Mouse (Mus musculus) ES-E14 (cell line): ENCODE results near the gene Lgr5. TPM values are rescaled to one million over a fixed set of nuclear protein-coding genes. Genes with fewer than 3 reads are reported as not detected.

ENCODE experiments used
- DNase-seq: peaks from one replicate; pipeline ENCODE4 v3.0.0-alpha.2; 2013; ENCODE audit warnings: low read depth, low spot score
- H3K27ac ChIP-seq: 2 replicates; pipeline ENCODE4 v1.5.1; 2012; ENCODE audit warnings: low read depth, mild to moderate bottlenecking, low read length, moderate library complexity, mixed read lengths; ENCODE audit not compliant: poor library complexity, insufficient read depth, severe bottlenecking
- H3K36me3 ChIP-seq: 2 replicates; pipeline ENCODE4 v1.6.1; 2012; ENCODE audit warnings: mild to moderate bottlenecking, low read length, moderate library complexity, mixed read lengths; ENCODE audit not compliant: control insufficient read depth, poor library complexity, insufficient read depth, severe bottlenecking
- H3K4me1 ChIP-seq, 2 experiments: fragments of 150-350 bp in 1 of 2; sonication (generic) in 1 of 2; 2 replicates each; pipeline ENCODE4 v1.6.1; 2012; ENCODE audit warnings: low read length in 2 of 2, mild to moderate bottlenecking in 1 of 2, mixed read lengths in 1 of 2; ENCODE audit not compliant: control insufficient read depth in 2 of 2, insufficient read depth in 2 of 2, poor library complexity in 1 of 2
- H3K4me3 ChIP-seq, 2 experiments: fragments of 150-350 bp in 1 of 2; sonication (generic) in 1 of 2; 2 replicates each; pipeline ENCODE4 v1.5.1; 2012; ENCODE audit warnings: low read length in 2 of 2, low read depth in 1 of 2, mild to moderate bottlenecking in 1 of 2, mixed read lengths in 1 of 2; ENCODE audit not compliant: insufficient read depth in 1 of 2, poor library complexity in 1 of 2, severe bottlenecking in 1 of 2
- H3K9ac ChIP-seq: 2 replicates; pipeline ENCODE4 v1.6.1; 2012; ENCODE audit warnings: low read depth, mild to moderate bottlenecking, low read length, mixed read lengths; ENCODE audit not compliant: poor library complexity, insufficient read depth, severe bottlenecking
- H3K9me3 ChIP-seq: fragments of 150-350 bp; sonication (generic); 2 replicates; pipeline ENCODE4 v1.6.1; 2012; ENCODE audit warnings: low read depth, mild to moderate bottlenecking, low read length; ENCODE audit not compliant: control insufficient read depth, insufficient read depth
- CHD2 ChIP-seq: IDR thresholded peaks from 2 replicates; pipeline ENCODE4 v1.6.1; 2014; ENCODE audit warnings: mild to moderate bottlenecking, low read depth, low read length, inconsistent platforms
- HCFC1 ChIP-seq: IDR thresholded peaks from 2 replicates; pipeline ENCODE4 v1.6.1; 2012; ENCODE audit warnings: low read length, inconsistent platforms, borderline replicate concordance; ENCODE audit not compliant: insufficient read depth
- MAFK ChIP-seq: IDR thresholded peaks from 2 replicates; pipeline ENCODE4 v1.6.1; 2014; ENCODE audit warnings: mild to moderate bottlenecking, low read depth, low read length, inconsistent platforms; ENCODE audit not compliant: insufficient read depth
- ZC3H11A ChIP-seq: IDR thresholded peaks from 2 replicates; pipeline ENCODE4 v1.6.1; 2012; ENCODE audit warnings: low read depth, mild to moderate bottlenecking, inconsistent platforms, low read length, borderline replicate concordance
- ZNF384 ChIP-seq: IDR thresholded peaks from 2 replicates; pipeline ENCODE4 v1.6.1; 2012; ENCODE audit warnings: low read depth, low read length, inconsistent platforms
- in situ Hi-C, 2 experiments: fragments of 600-800 bp; cut with MboI; formaldehyde crosslinking; loops; one replicate each; pipeline ENCODE4 v1.15.1; 2025; ENCODE audit warnings: low sequenced_read_pairs in 2 of 2, inconsistent platforms in 1 of 2; ENCODE audit not compliant: unreplicated experiment in 2 of 2
- total RNA-seq: library from RNA; depleted of rRNA; stranded (reverse); fragments of 300-350 nt; gene quantifications from 2 replicates; pipeline ENCODE4 v1.2.3, GENCODE M21; 2012

The Lgr5 gene
- total RNA-seq, 1 experiment: 0.22 TPM

- in situ Hi-C loops: no loop called here
- H3K36me3 ChIP-seq: no peaks in the 10 kb centered on the region
- TF ChIP-seq MAFK (no peak), CHD2 (no peak), ZNF384 (no peak), HCFC1 (no peak), ZC3H11A (no peak)
Measured at GRCm38 (mm10) chr10:115593651-115594050, 6.1 kb upstream of the Lgr5 start.

GRCm38 (mm10) chr10:115593221-115593620, 5.6 kb upstream of the Lgr5 start:
- Histone ChIP-seq H3K27ac (no peak overlapping the region), H3K9ac (no peak overlapping the region), H3K36me3 (no peaks in the 10 kb centered on the region), H3K4me3 (no peak overlapping the region), H3K9me3 (no peaks in the 10 kb centered on the region), H3K4me1 (no peaks in the 10 kb centered on the region)
- no peak for DNase-seq
- TF ChIP-seq MAFK: no peak
- no peak for TF ChIP-seq ZC3H11A
- no peak for TF ChIP-seq CHD2
- no peak for TF ChIP-seq ZNF384
- TF ChIP-seq HCFC1: no peak
- in situ Hi-C loops: no loop called here

More at GRCm38 (mm10) chr10:115593651-115594050, 6.1 kb upstream of the Lgr5 start:
- H3K4me1 ChIP-seq: no peaks in the 10 kb centered on the region
- H3K9me3 ChIP-seq: no peaks in the 10 kb centered on the region
- H3K4me3 ChIP-seq: no peak overlapping the region
- H3K9ac ChIP-seq: no peak overlapping the region
- DNase-seq: no peak
- no peak overlapping the region for H3K27ac ChIP-seq

GRCm38 (mm10) chr10:115587979-115588378, 399 bp upstream of the Lgr5 start:
- no peak for TF ChIP-seq HCFC1
- TF ChIP-seq ZNF384: no peak
- no peak for TF ChIP-seq MAFK
- no peak for TF ChIP-seq ZC3H11A
- TF ChIP-seq CHD2: no peak
- no peak for DNase-seq
- Histone ChIP-seq H3K36me3 (no peaks in the 10 kb centered on the region), H3K27ac (no peak overlapping the region), H3K9me3 (no peaks in the 10 kb centered on the region), H3K4me3 (peak overlapping the region; percentile 67 to 91), H3K4me1 (no peaks in the 10 kb centered on the region), H3K9ac (no peak overlapping the region)
- in situ Hi-C loops: no loop called here

GRCm38 (mm10) chr10:115586246-115587231, 1.0 kb downstream of the Lgr5 start:
- H3K9me3 ChIP-seq: no peaks in the 10 kb centered on the region
- no peaks in the 10 kb centered on the region for H3K36me3 ChIP-seq
- in situ Hi-C loops: no loop called here
- peak overlapping the region; percentile 67 to 91 for H3K4me3 ChIP-seq
- H3K4me1 ChIP-seq: no peaks in the 10 kb centered on the region
- H3K9ac ChIP-seq: no peak overlapping the region
- H3K27ac ChIP-seq: no peak overlapping the region
- DNase-seq: no peak
- TF ChIP-seq CHD2 (no peak), MAFK (no peak), ZC3H11A (no peak), HCFC1 (no peak), ZNF384 (no peak)
